ENCODE assay signal across 10 mouse cellular contexts in genomic region chr17:56304718-56305117, GRCm38 (mm10). TPM values are rescaled to one million over a fixed set of nuclear protein-coding genes. Genes with fewer than 3 reads are reported as not detected.
DNase-seq lines count a peak whose midpoint lies in the region; ATAC-seq and TF ChIP-seq lines count a peak whose summit lies in the region.
"Had no signal": no experiment of that assay in that cellular context is flagged by ENCODE, and none has a peak within 500 bp of the region (broad histone marks: within the 10 kb centered on the region; RNA-seq: fewer than 3 reads in every experiment).

No protein-coding gene starts in this region.

- H3K4me3 ChIP-seq in heart, embryonic 15.5 days: peak overlapping the region; percentile 86
- peak overlapping the region; percentile 46 to 83 for H3K4me3 ChIP-seq in MEL (ENCODE audit: control insufficient read depth in 1 of 2, insufficient read depth in 1 of 2, low read depth in 2 of 2, low read length in 2 of 2)
- H3K4me3 ChIP-seq in hindbrain, embryonic 13.5 days: peak overlapping the region; percentile 74
- peak overlapping the region; percentile 85 for H3K4me3 ChIP-seq in midbrain, embryonic 12.5 days

- WGBS in heart, embryonic 15.5 days: 21% methylated on average over 11 of the region's 11 CpGs
- WGBS in hindbrain, embryonic 13.5 days: 15% methylated on average over 11 of the region's 11 CpGs
- WGBS in midbrain, embryonic 12.5 days: 17% methylated on average over 11 of the region's 11 CpGs

- no peaks in the 10 kb centered on the region for H3K9me3 ChIP-seq in heart, embryonic 15.5 days (replicated peaks)
- no peaks in the 10 kb centered on the region for H3K9me3 ChIP-seq in MEL (replicated peaks; ENCODE audit: insufficient read depth, low read length)
- no peaks in the 10 kb centered on the region for H3K9me3 ChIP-seq in hindbrain, embryonic 13.5 days
- H3K9me3 ChIP-seq in midbrain, embryonic 12.5 days: no peaks in the 10 kb centered on the region

- TF ChIP-seq RAD21 in MEL (IDR thresholded peaks at IDR 0.05; ENCODE audit: low read depth, low read length): no peak

- no peak overlapping the region for H3K27ac ChIP-seq in heart, embryonic 15.5 days
- H3K27ac ChIP-seq in MEL (ENCODE audit: control insufficient read depth, low read depth, low read length): peak overlapping the region; percentile 44
- no peak overlapping the region for H3K27ac ChIP-seq in hindbrain, embryonic 13.5 days
- peak overlapping the region; percentile 54 for H3K27ac ChIP-seq in midbrain, embryonic 12.5 days (replicated peaks)

- no peak for ATAC-seq in heart, embryonic 15.5 days (replicated peaks; ENCODE audit: insufficient number of reproducible peaks, insufficient read depth, low FRiP score, low read depth)
- no peak for ATAC-seq in hindbrain, embryonic 13.5 days (ENCODE audit: low FRiP score)
- no peak for ATAC-seq in midbrain, embryonic 12.5 days (ENCODE audit: low FRiP score, low read depth)
- ATAC-seq in megakaryocyte progenitor cell, adult 5-6 weeks (replicated peaks; ENCODE audit: poor library complexity): no peak
- ATAC-seq in erythroid progenitor cell, adult 5-6 weeks (replicated peaks; ENCODE audit: low FRiP score, poor library complexity, severe bottlenecking): no peak

- peaks cover 43% of the 10 kb centered on the region for H3K4me1 ChIP-seq in heart, embryonic 15.5 days (replicated peaks)
- H3K4me1 ChIP-seq in MEL (ENCODE audit: control insufficient read depth in 1 of 2, insufficient read depth in 2 of 2, low read length in 2 of 2): peaks cover 0 to 15% of the 10 kb centered on the region in 2 experiments; a peak in 2 of 4 replicates
- H3K4me1 ChIP-seq in hindbrain, embryonic 13.5 days (replicated peaks): peaks cover 39% of the 10 kb centered on the region
- H3K4me1 ChIP-seq in midbrain, embryonic 12.5 days: peaks cover 49% of the 10 kb centered on the region

- H3K4me2 ChIP-seq in heart, embryonic 15.5 days: peak overlapping the region; percentile 100
- peak overlapping the region; percentile 87 for H3K4me2 ChIP-seq in hindbrain, embryonic 13.5 days
- peak overlapping the region; percentile 93 for H3K4me2 ChIP-seq in midbrain, embryonic 12.5 days (replicated peaks)

- H3K36me3 ChIP-seq in heart, embryonic 15.5 days: peaks cover 16% of the 10 kb centered on the region
- H3K36me3 ChIP-seq in MEL (ENCODE audit: control insufficient read depth in 1 of 2, insufficient read depth in 2 of 2, low read length in 2 of 2): peaks cover 2 to 9% of the 10 kb centered on the region in 2 experiments
- H3K36me3 ChIP-seq in hindbrain, embryonic 13.5 days: peaks cover 5% of the 10 kb centered on the region; the same call in 1 of the 2 replicates
- H3K36me3 ChIP-seq in midbrain, embryonic 12.5 days: peaks cover 34% of the 10 kb centered on the region

- H3K9ac ChIP-seq in heart, embryonic 15.5 days: peak overlapping the region; percentile 70
- H3K9ac ChIP-seq in MEL (ENCODE audit: control insufficient read depth, low read depth, low read length, poor library complexity, severe bottlenecking): peak overlapping the region; percentile 85
- H3K9ac ChIP-seq in hindbrain, embryonic 13.5 days: peak overlapping the region; percentile 74
- peak overlapping the region; percentile 72 for H3K9ac ChIP-seq in midbrain, embryonic 12.5 days (replicated peaks)

- no peak for TF ChIP-seq CTCF in MEL (IDR thresholded peaks at IDR 0.05 in 2 of 3, conservative IDR thresholded peaks at IDR 0.05 in 1 of 3; ENCODE audit: control insufficient read depth in 1 of 3, insufficient read depth in 1 of 3, low read depth in 2 of 3, low read length in 3 of 3, poor library complexity in 1 of 3, severe bottlenecking in 1 of 3)

- no peaks in the 10 kb centered on the region for H3K27me3 ChIP-seq in heart, embryonic 15.5 days
- H3K27me3 ChIP-seq in MEL (ENCODE audit: control insufficient read depth in 1 of 2, insufficient read depth in 2 of 2, low read length in 2 of 2): no peaks in the 10 kb centered on the region
- peaks cover 7% of the 10 kb centered on the region; the same call in 1 of the 2 replicates for H3K27me3 ChIP-seq in hindbrain, embryonic 13.5 days
- no peaks in the 10 kb centered on the region for H3K27me3 ChIP-seq in midbrain, embryonic 12.5 days

- TF ChIP-seq EP300 in MEL (IDR thresholded peaks at IDR 0.05; ENCODE audit: low read depth in 1 of 2, low read length in 2 of 2): no peak

- TF ChIP-seq POLR2A in MEL (IDR thresholded peaks at IDR 0.05; ENCODE audit: control insufficient read depth in 1 of 2, insufficient read depth in 1 of 2, low read depth in 1 of 2, low read length in 2 of 2, poor library complexity in 1 of 2): no peak

- no peak for DNase-seq in heart, adult 18-20 months
- DNase-seq in MEL (ENCODE audit: low read depth, low spot score): peak; percentile 23
- DNase-seq in adrenal gland, postnatal 14 days: no peak

- peaks cover 39% of the 10 kb centered on the region for H3K79me2 ChIP-seq in MEL (ENCODE audit: control insufficient read depth, insufficient read depth, low read length, poor library complexity)

RNA-seq across cellular contexts. Expression of gene Uhrf1, which starts 1.6 kb away (rescaled TPM):
- polyA plus RNA-seq in heart, embryonic 15.5 days (2015; fragmentation: Nextera tagmentation; extraction: Ambion mirVana): 51.3 and 83.9 TPM in 2 replicates
- 1 to 10 TPM; 1.4 to 2.5 TPM for total RNA-seq in heart, adult 18-20 months (2021)
- total RNA-seq in MEL (2012; rRNA removed): 185 and 201 TPM in 2 replicates
- polyA plus RNA-seq in MEL (2012; ENCODE audit: insufficient read depth in 1 of 2, insufficient read length in 2 of 2, low read depth in 1 of 2, low replicate concordance in 2 of 2, missing spikeins in 1 of 2): 100 to 1,000 TPM; 115 to 133 TPM
- polyA plus RNA-seq in hindbrain, embryonic 13.5 days (2015; fragmentation: Nextera tagmentation; extraction: Ambion mirVana): 27.1 and 29.6 TPM in 2 replicates
- polyA plus RNA-seq in midbrain, embryonic 12.5 days (2016; fragmentation: Nextera tagmentation; extraction: Ambion mirVana): 161 and 166 TPM in 2 replicates
- total RNA-seq in megakaryocyte progenitor cell, adult 5-6 weeks (2015): 67.8 and 80.7 TPM in 2 replicates
- 151 and 160 TPM in 2 replicates for total RNA-seq in megakaryocyte progenitor cell, adult 5-6 weeks (2017)
- 86.9 and 122 TPM in 2 replicates for total RNA-seq in erythroid progenitor cell, adult 5-6 weeks (2015; ENCODE audit: low replicate concordance)
- 178 and 179 TPM in 2 replicates for total RNA-seq in erythroid progenitor cell, adult 5-6 weeks (2017; ENCODE audit: low replicate concordance)
- 25.6 and 29.3 TPM in 2 replicates for total RNA-seq in adrenal gland, postnatal 14 days (2021)

RNA-seq across cellular contexts. Expression of gene Arrdc5, which starts 4.6 kb away (rescaled TPM):
- polyA plus RNA-seq in heart, embryonic 15.5 days (2015; fragmentation: Nextera tagmentation; extraction: Ambion mirVana): 0.13 TPM in 1 of 2 replicates, not detected in the other
- total RNA-seq in heart, adult 18-20 months (2021): not detected
- not detected in 2 replicates for total RNA-seq in MEL (2012; rRNA removed)
- not detected for polyA plus RNA-seq in MEL (2012; ENCODE audit: insufficient read depth in 1 of 2, insufficient read length in 2 of 2, low read depth in 1 of 2, low replicate concordance in 2 of 2, missing spikeins in 1 of 2)
- polyA plus RNA-seq in hindbrain, embryonic 13.5 days (2015; fragmentation: Nextera tagmentation; extraction: Ambion mirVana): not detected in 2 replicates
- polyA plus RNA-seq in midbrain, embryonic 12.5 days (2016; fragmentation: Nextera tagmentation; extraction: Ambion mirVana): not detected in 2 replicates
- total RNA-seq in megakaryocyte progenitor cell, adult 5-6 weeks (2015): not detected in 2 replicates
- not detected in 2 replicates for total RNA-seq in megakaryocyte progenitor cell, adult 5-6 weeks (2017)
- not detected in 2 replicates for total RNA-seq in erythroid progenitor cell, adult 5-6 weeks (2015; ENCODE audit: low replicate concordance)
- total RNA-seq in erythroid progenitor cell, adult 5-6 weeks (2017; ENCODE audit: low replicate concordance): not detected in 2 replicates
- total RNA-seq in adrenal gland, postnatal 14 days (2021): not detected in 2 replicates
- total RNA-seq: common myeloid progenitor, adult 5-6 weeks; layer of hippocampus, postnatal 10 days had no signal

RNA-seq across cellular contexts. Expression of gene Plin3, which starts 12.0 kb away (rescaled TPM):
- polyA plus RNA-seq in heart, embryonic 15.5 days (2015; fragmentation: Nextera tagmentation; extraction: Ambion mirVana): 61.1 and 78.3 TPM in 2 replicates
- 100 to 1,000 TPM; 178 to 190 TPM for total RNA-seq in heart, adult 18-20 months (2021)
- 6.6 and 7.6 TPM in 2 replicates for total RNA-seq in MEL (2012; rRNA removed)
- 10 to 100 TPM in 1 of 2 experiments, not detected in 1; 13.1 TPM for polyA plus RNA-seq in MEL (2012; ENCODE audit: insufficient read depth in 1 of 2, insufficient read length in 2 of 2, low read depth in 1 of 2, low replicate concordance in 2 of 2, missing spikeins in 1 of 2)
- polyA plus RNA-seq in hindbrain, embryonic 13.5 days (2015; fragmentation: Nextera tagmentation; extraction: Ambion mirVana): 20.0 and 23.5 TPM in 2 replicates
- 28.9 and 29.0 TPM in 2 replicates for polyA plus RNA-seq in midbrain, embryonic 12.5 days (2016; fragmentation: Nextera tagmentation; extraction: Ambion mirVana)
- 7.3 and 8.1 TPM in 2 replicates for total RNA-seq in megakaryocyte progenitor cell, adult 5-6 weeks (2015)
- 28.1 TPM in 2 replicates for total RNA-seq in megakaryocyte progenitor cell, adult 5-6 weeks (2017)
- total RNA-seq in erythroid progenitor cell, adult 5-6 weeks (2015; ENCODE audit: low replicate concordance): 2.2 and 2.5 TPM in 2 replicates
- total RNA-seq in erythroid progenitor cell, adult 5-6 weeks (2017; ENCODE audit: low replicate concordance): 5.6 and 6.7 TPM in 2 replicates
- total RNA-seq in adrenal gland, postnatal 14 days (2021): 76.9 and 106 TPM in 2 replicates

RNA-seq across cellular contexts. Expression of gene Kdm4b, which starts 21.1 kb away (rescaled TPM):
- polyA plus RNA-seq in heart, embryonic 15.5 days (2015; fragmentation: Nextera tagmentation; extraction: Ambion mirVana): 26.1 and 31.2 TPM in 2 replicates
- total RNA-seq in heart, adult 18-20 months (2021): 10 to 100 TPM; 29.6 to 30.3 TPM
- 9.1 and 12.5 TPM in 2 replicates for total RNA-seq in MEL (2012; rRNA removed)
- 10 to 100 TPM in 1 of 2 experiments, not detected in 1; 27.5 TPM for polyA plus RNA-seq in MEL (2012; ENCODE audit: insufficient read depth in 1 of 2, insufficient read length in 2 of 2, low read depth in 1 of 2, low replicate concordance in 2 of 2, missing spikeins in 1 of 2)
- polyA plus RNA-seq in hindbrain, embryonic 13.5 days (2015; fragmentation: Nextera tagmentation; extraction: Ambion mirVana): 66.0 and 66.7 TPM in 2 replicates
- polyA plus RNA-seq in midbrain, embryonic 12.5 days (2016; fragmentation: Nextera tagmentation; extraction: Ambion mirVana): 75.1 and 80.4 TPM in 2 replicates
- total RNA-seq in megakaryocyte progenitor cell, adult 5-6 weeks (2015): 6.7 and 8.5 TPM in 2 replicates
- 5.9 and 7.3 TPM in 2 replicates for total RNA-seq in megakaryocyte progenitor cell, adult 5-6 weeks (2017)
- total RNA-seq in erythroid progenitor cell, adult 5-6 weeks (2015; ENCODE audit: low replicate concordance): 3.4 and 18.0 TPM in 2 replicates
- total RNA-seq in erythroid progenitor cell, adult 5-6 weeks (2017; ENCODE audit: low replicate concordance): 3.4 and 8.5 TPM in 2 replicates
- 40.1 and 46.2 TPM in 2 replicates for total RNA-seq in adrenal gland, postnatal 14 days (2021)

RNA-seq across cellular contexts. Expression of gene Ticam1, which starts 28.1 kb away (rescaled TPM):
- polyA plus RNA-seq in heart, embryonic 15.5 days (2015; fragmentation: Nextera tagmentation; extraction: Ambion mirVana): 6.9 and 8.3 TPM in 2 replicates
- 1 to 10 TPM; 9.1 to 9.2 TPM for total RNA-seq in heart, adult 18-20 months (2021)
- 3.5 and 4.6 TPM in 2 replicates for total RNA-seq in MEL (2012; rRNA removed)
- polyA plus RNA-seq in MEL (2012; ENCODE audit: insufficient read depth in 1 of 2, insufficient read length in 2 of 2, low read depth in 1 of 2, low replicate concordance in 2 of 2, missing spikeins in 1 of 2): 1 to 10 TPM in 1 of 2 experiments, not detected in 1; 8.7 TPM
- 1.3 and 1.4 TPM in 2 replicates for polyA plus RNA-seq in hindbrain, embryonic 13.5 days (2015; fragmentation: Nextera tagmentation; extraction: Ambion mirVana)
- polyA plus RNA-seq in midbrain, embryonic 12.5 days (2016; fragmentation: Nextera tagmentation; extraction: Ambion mirVana): 1.7 TPM in 2 replicates
- 9.0 and 11.4 TPM in 2 replicates for total RNA-seq in megakaryocyte progenitor cell, adult 5-6 weeks (2015)
- total RNA-seq in megakaryocyte progenitor cell, adult 5-6 weeks (2017): 3.0 and 4.1 TPM in 2 replicates
- total RNA-seq in erythroid progenitor cell, adult 5-6 weeks (2015; ENCODE audit: low replicate concordance): 4.0 and 4.6 TPM in 2 replicates
- 1.4 and 2.6 TPM in 2 replicates for total RNA-seq in erythroid progenitor cell, adult 5-6 weeks (2017; ENCODE audit: low replicate concordance)
- total RNA-seq in adrenal gland, postnatal 14 days (2021): 18.7 and 20.9 TPM in 2 replicates

Comparison
In these comparisons a context has a peak if more than half of its experiments do, and no peak if none do; other contexts are left out.
1. H3K27ac ChIP-seq: peak in MEL (single experiment) and midbrain, embryonic 12.5 days (single experiment); none in heart, embryonic 15.5 days (single experiment) and hindbrain, embryonic 13.5 days (single experiment).
2. Peak in every context shown above with its lines, with median percentiles within 50 percentile points of each other: H3K4me2 ChIP-seq, H3K4me3 ChIP-seq and H3K9ac ChIP-seq.